Mouse (Mus musculus): ENCODE results near the gene Olfr891. TPM values are rescaled to one million over a fixed set of nuclear protein-coding genes. Genes with fewer than 3 reads are reported as not detected.

The Olfr891 gene
- polyA plus RNA-seq (2012), result not detected in 2 replicates

GRCm38 (mm10) chr9:38180721-38181120 is at the start of gene Olfr891:
Gene Olfr891, minus strand, starts transcription at chr9:38180821.

GRCm38 (mm10) chr9:38217755-38218154 is 37.1 kb upstream of the Olfr891 start, which contains the start of gene Olfr894:
Gene Olfr894, plus strand, starts transcription at chr9:38218055.

GRCm38 (mm10) chr9:38208065-38208464 is 27.4 kb upstream of the Olfr891 start, which contains the start of gene Olfr893:
Gene Olfr893, plus strand, starts transcription at chr9:38208365.

GRCm38 (mm10) chr9:38142217-38142616 is 38.4 kb downstream of the Olfr891 start, which contains the start of gene Olfr890:
Gene Olfr890, plus strand, starts transcription at chr9:38142517.

Other genes starting within 250 kb of the Olfr891 start
- gene Olfr881, start 189.0 kb downstream of the Olfr891 start, polyA plus RNA-seq (2012), result not detected in 2 replicates
- not detected in 2 replicates for gene Olfr883, start 155.0 kb downstream of the Olfr891 start, polyA plus RNA-seq (2012)
- gene Olfr884, start 134.3 kb downstream of the Olfr891 start, polyA plus RNA-seq (2012), result not detected in 2 replicates
- gene Olfr885, start 119.5 kb downstream of the Olfr891 start, polyA plus RNA-seq (2012), result not detected in 2 replicates
- gene Olfr887, start 96.7 kb downstream of the Olfr891 start, polyA plus RNA-seq (2012), result 0.03 TPM in 1 of 2 replicates, not detected in the other
- gene Olfr888, start 72.7 kb downstream of the Olfr891 start, polyA plus RNA-seq (2012), result not detected in 2 replicates
- not detected in 2 replicates for gene Olfr889, start 65.6 kb downstream of the Olfr891 start, polyA plus RNA-seq (2012)
- not detected in 2 replicates for gene Olfr890, start 38.3 kb downstream of the Olfr891 start, polyA plus RNA-seq (2012)
- not detected in 2 replicates for gene Olfr893, start 27.5 kb upstream of the Olfr891 start, polyA plus RNA-seq (2012)
- not detected in 2 replicates for gene Olfr894, start 37.2 kb upstream of the Olfr891 start, polyA plus RNA-seq (2012)
- not detected in 2 replicates for gene Olfr143, start 72.0 kb upstream of the Olfr891 start, polyA plus RNA-seq (2012)
- not detected in 2 replicates for gene Olfr895, start 87.0 kb upstream of the Olfr891 start, polyA plus RNA-seq (2012)
- gene Olfr896-ps1, start 110.3 kb upstream of the Olfr891 start, polyA plus RNA-seq (2012), result not detected in 2 replicates
- gene Olfr25, start 148.2 kb upstream of the Olfr891 start, polyA plus RNA-seq (2012), result 0.02 TPM in 1 of 2 replicates, not detected in the other
- gene Olfr898, start 167.6 kb upstream of the Olfr891 start, polyA plus RNA-seq (2012), result 0.03 and 0.04 TPM in 2 replicates
- not detected in 2 replicates for gene Olfr250, start 186.1 kb upstream of the Olfr891 start, polyA plus RNA-seq (2012)
- gene Olfr251, start 196.3 kb upstream of the Olfr891 start, polyA plus RNA-seq (2012), result not detected in 2 replicates
- gene Olfr147, start 220.9 kb upstream of the Olfr891 start, polyA plus RNA-seq (2012), result not detected in 2 replicates
- gene Olfr901, start 248.6 kb upstream of the Olfr891 start, polyA plus RNA-seq (2012), result not detected in 2 replicates